Mouse (Mus musculus): Measurements from ENCODE around the gene Usp1. TPM values are rescaled to one million over a fixed set of nuclear protein-coding genes. Genes with fewer than 3 reads are reported as not detected.

Gene Usp1
- polyA plus RNA-seq, 1 experiment from 2014 or later: 41.9 TPM

GRCm38 (mm10) chr4:98918204-98918603 is 5.4 kb upstream of the Usp1 start:
- DNase-seq (ENCODE audit: low spot score) (peak; percentile 36), ATAC-seq (ENCODE audit: low FRiP score, low TSS enrichment) (peak; percentile 28; the same call in 1 of the 2 replicates)

DNA sequence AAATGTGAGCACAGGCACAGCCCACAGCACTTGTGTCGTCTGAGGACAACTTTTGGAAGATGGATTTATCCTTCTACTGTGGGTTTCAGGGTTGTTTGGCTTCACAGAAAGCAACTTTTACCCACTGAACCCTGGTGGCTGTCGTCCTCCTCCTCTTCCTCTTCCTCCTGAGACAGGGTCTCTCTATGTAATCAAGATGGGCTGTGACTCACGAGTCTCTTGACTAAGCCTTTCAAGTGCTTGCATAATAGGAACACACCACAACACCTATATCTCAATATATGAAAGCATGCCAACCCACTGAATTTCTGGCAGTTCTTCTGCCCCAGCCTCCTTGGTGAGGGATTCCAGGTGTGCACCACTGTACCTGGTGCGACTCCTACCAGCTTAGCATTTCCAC is 2.7 kb upstream of the Usp1 start:
- Histone ChIP-seq H3K4me1 (replicated peaks; ENCODE audit: control insufficient read depth, insufficient read depth) (0 out of 2 replicates have a peak, but pooled peaks cover 2% of the 10 kb centered on the region), H3K4me3 (ENCODE audit: low read depth, low read length) (no peak overlapping the region), H3K9ac (ENCODE audit: low read length) (no peak overlapping the region), H3K4me2 (replicated peaks; ENCODE audit: low read depth) (no peak overlapping the region), H3K27ac (replicated peaks) (no peak overlapping the region), H3K9me3 (ENCODE audit: control insufficient read depth, low read length) (no peaks in the 10 kb centered on the region), H3K36me3 (ENCODE audit: control insufficient read depth, insufficient read depth, low read length) (no peaks in the 10 kb centered on the region), H3K27me3 (ENCODE audit: control insufficient read depth, insufficient read depth, low read length) (no peaks in the 10 kb centered on the region)
- TF ChIP-seq EP300 (optimal IDR thresholded peaks at IDR 0.05) (no peak), CTCF (IDR thresholded peaks at IDR 0.05; ENCODE audit: low read depth) (no peak)
- ATAC-seq (ENCODE audit: low FRiP score, low TSS enrichment) (no peak), DNase-seq (ENCODE audit: low spot score) (no peak)
- 85% methylated on average over 4 of the region's 4 CpGs for WGBS

More at GRCm38 (mm10) chr4:98918204-98918603, 5.4 kb upstream of the Usp1 start:
- no peak overlapping the region for H3K9ac ChIP-seq (ENCODE audit: low read length)
- no peaks in the 10 kb centered on the region for H3K36me3 ChIP-seq (ENCODE audit: control insufficient read depth, insufficient read depth, low read length)
- no peaks in the 10 kb centered on the region for H3K4me1 ChIP-seq (replicated peaks; ENCODE audit: control insufficient read depth, insufficient read depth)
- TF ChIP-seq EP300 (optimal IDR thresholded peaks at IDR 0.05) (no peak), CTCF (IDR thresholded peaks at IDR 0.05; ENCODE audit: low read depth) (no peak)
- H3K27me3 ChIP-seq (ENCODE audit: control insufficient read depth, insufficient read depth, low read length): no peaks in the 10 kb centered on the region
- H3K27ac ChIP-seq (replicated peaks): no peak overlapping the region
- 68% methylated on average over 1 of the region's 1 CpGs for WGBS
- no peak overlapping the region for H3K4me3 ChIP-seq (ENCODE audit: low read depth, low read length)
- H3K9me3 ChIP-seq (ENCODE audit: control insufficient read depth, low read length): no peaks in the 10 kb centered on the region
- no peak overlapping the region for H3K4me2 ChIP-seq (replicated peaks; ENCODE audit: low read depth)

GRCm38 (mm10) chr4:98922061-98922642 is 1.5 kb upstream of the Usp1 start:
- no peaks in the 10 kb centered on the region for H3K9me3 ChIP-seq (ENCODE audit: control insufficient read depth, low read length)
- no peak for DNase-seq (ENCODE audit: low spot score)
- peak overlapping the region; percentile 94 for H3K27ac ChIP-seq (replicated peaks)
- H3K36me3 ChIP-seq (ENCODE audit: control insufficient read depth, insufficient read depth, low read length): no peaks in the 10 kb centered on the region
- ATAC-seq (ENCODE audit: low FRiP score, low TSS enrichment): 0 out of 2 replicates have a peak, but pooled peaks have one; percentile 0
- 0 out of 2 replicates have a peak, but pooled peaks cover 2% of the 10 kb centered on the region for H3K4me1 ChIP-seq (replicated peaks; ENCODE audit: control insufficient read depth, insufficient read depth)
- peak overlapping the region; percentile 73 for H3K9ac ChIP-seq (ENCODE audit: low read length)
- H3K4me3 ChIP-seq (ENCODE audit: low read depth, low read length): peak overlapping the region; percentile 89
- H3K27me3 ChIP-seq (ENCODE audit: control insufficient read depth, insufficient read depth, low read length): no peaks in the 10 kb centered on the region
- H3K4me2 ChIP-seq (replicated peaks; ENCODE audit: low read depth): peak overlapping the region; percentile 80
- TF ChIP-seq CTCF (IDR thresholded peaks at IDR 0.05; ENCODE audit: low read depth) (no peak), EP300 (optimal IDR thresholded peaks at IDR 0.05) (no peak)
- WGBS: 7% methylated on average over 18 of the region's 18 CpGs

DNA sequence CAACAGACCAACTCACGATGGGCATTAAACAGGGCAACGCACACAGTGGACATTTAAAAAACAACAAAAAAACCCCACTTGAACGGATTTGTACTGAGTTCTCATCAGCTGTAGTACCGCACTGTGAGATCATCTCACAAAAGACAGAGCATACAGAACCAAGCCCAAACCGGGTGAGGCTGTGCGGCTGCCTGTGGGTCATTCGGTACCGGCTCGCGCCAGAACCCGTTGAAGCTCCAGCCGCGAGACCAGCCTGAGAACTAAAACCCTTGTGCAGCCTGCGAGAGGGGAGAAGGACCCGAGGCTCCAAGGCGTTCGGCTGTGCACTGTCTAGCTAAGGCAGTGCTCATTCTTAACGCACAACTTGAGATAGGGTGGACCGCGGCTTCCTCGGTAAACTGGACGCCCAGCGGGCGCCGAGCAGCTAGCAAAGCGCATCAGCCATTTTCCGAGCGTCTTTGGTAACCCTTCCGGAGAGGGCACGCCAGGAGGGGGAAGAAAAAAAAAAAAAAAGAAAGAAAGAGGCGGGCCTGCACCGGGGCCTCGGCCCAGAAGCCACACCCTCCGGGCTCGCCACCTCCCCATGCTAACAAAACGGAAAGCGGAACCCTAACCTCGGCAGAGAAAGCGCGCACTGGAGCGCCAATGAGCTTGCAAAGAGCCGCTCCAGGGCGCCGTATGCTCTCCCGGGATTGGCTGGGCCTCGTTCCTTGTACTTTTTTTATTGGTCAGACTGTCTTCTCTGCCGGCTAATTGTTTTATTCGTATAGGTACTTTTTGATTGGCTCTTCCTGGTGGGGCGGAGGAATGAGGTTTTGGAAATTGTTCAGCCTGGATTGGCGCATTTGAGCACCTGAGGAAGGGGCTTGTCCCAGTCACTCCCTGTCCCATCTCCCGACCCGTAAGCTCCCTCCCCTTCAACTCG is 705 bp upstream of the Usp1 start:
- no peaks in the 10 kb centered on the region for H3K36me3 ChIP-seq (ENCODE audit: control insufficient read depth, insufficient read depth, low read length)
- ATAC-seq (ENCODE audit: low FRiP score, low TSS enrichment): peak; percentile 97
- WGBS: under 1% methylated on average over 52 of the region's 53 CpGs

DNA sequence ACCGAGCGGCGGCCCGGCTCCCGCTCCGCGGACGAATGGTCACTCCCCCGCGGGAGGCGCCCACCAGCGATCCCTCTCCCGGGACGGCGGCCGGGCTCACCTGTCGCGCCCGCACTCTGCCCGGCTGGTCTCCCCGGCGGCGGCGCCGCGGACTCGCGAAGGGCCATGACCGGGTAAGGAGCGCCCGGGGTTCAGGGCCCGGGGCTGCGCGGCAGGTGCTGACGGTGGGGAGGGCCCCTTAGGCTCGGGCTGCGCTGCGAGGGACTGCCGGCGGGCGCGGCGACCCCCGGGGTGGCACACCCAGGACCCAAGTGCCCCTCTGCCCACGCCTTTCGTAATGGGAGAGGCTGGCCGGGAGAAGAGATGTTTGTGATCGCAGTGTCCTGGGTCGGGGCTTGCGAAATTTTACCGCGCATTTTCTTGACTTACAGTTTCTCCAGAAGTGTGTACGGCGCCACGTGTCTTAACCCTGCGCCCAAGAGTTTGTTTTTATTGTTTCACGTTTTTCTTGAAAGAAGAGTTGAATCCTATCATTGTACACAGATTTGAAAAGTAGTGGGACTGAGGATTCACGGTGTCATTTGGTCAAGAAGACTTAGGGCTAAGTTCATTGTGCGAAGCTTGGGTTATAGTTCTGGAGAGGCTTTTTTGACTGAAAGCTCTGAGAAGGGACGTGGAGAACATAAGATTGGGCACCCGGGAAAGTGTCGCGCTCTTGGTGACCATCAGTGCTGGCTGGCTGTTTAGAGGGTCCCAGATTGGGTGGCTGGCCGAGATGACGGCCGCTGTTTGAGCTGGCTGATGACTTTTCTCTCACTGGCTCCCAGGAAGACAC is 678 bp downstream of the Usp1 start:
- DNase-seq (ENCODE audit: low spot score) (no peak), ATAC-seq (ENCODE audit: low FRiP score, low TSS enrichment) (peak; percentile 18)
- Histone ChIP-seq H3K27me3 (ENCODE audit: control insufficient read depth, insufficient read depth, low read length) (no peaks in the 10 kb centered on the region), H3K27ac (replicated peaks) (peak overlapping the region; percentile 99), H3K4me3 (ENCODE audit: low read depth, low read length) (peak overlapping the region; percentile 89), H3K9ac (ENCODE audit: low read length) (peak overlapping the region; percentile 89), H3K4me1 (replicated peaks; ENCODE audit: control insufficient read depth, insufficient read depth) (0 out of 2 replicates have a peak, but pooled peaks cover 2% of the 10 kb centered on the region), H3K9me3 (ENCODE audit: control insufficient read depth, low read length) (no peaks in the 10 kb centered on the region), H3K36me3 (ENCODE audit: control insufficient read depth, insufficient read depth, low read length) (no peaks in the 10 kb centered on the region), H3K4me2 (replicated peaks; ENCODE audit: low read depth) (peak overlapping the region; percentile 65)
- WGBS: under 1% methylated on average over 59 of the region's 66 CpGs
- TF ChIP-seq EP300 (optimal IDR thresholded peaks at IDR 0.05): no peak
- no peak for TF ChIP-seq CTCF (IDR thresholded peaks at IDR 0.05; ENCODE audit: low read depth)

More for the DNA sequence above, 705 bp upstream of the Usp1 start:
- Histone ChIP-seq H3K9ac (ENCODE audit: low read length) (peak overlapping the region; percentile 73), H3K9me3 (ENCODE audit: control insufficient read depth, low read length) (no peaks in the 10 kb centered on the region), H3K27ac (replicated peaks) (peak overlapping the region; percentile 99), H3K4me2 (replicated peaks; ENCODE audit: low read depth) (peak overlapping the region; percentile 80), H3K4me1 (replicated peaks; ENCODE audit: control insufficient read depth, insufficient read depth) (0 out of 2 replicates have a peak, but pooled peaks cover 2% of the 10 kb centered on the region), H3K4me3 (ENCODE audit: low read depth, low read length) (peak overlapping the region; percentile 89), H3K27me3 (ENCODE audit: control insufficient read depth, insufficient read depth, low read length) (no peaks in the 10 kb centered on the region)
- TF ChIP-seq CTCF (IDR thresholded peaks at IDR 0.05; ENCODE audit: low read depth): no peak
- peak; percentile 90 for TF ChIP-seq EP300 (optimal IDR thresholded peaks at IDR 0.05)
- peak; percentile 98 for DNase-seq (ENCODE audit: low spot score)
